8 mouse cellular contexts compared by ENCODE assay signal in genomic region chr19:5823266-5823839, GRCm38 (mm10). TPM values are rescaled to one million over a fixed set of nuclear protein-coding genes. Genes with fewer than 3 reads are reported as not detected.
A peak's percentile ranks its signal among the peaks of the same experiment; 100 is the strongest.
DNase-seq lines count a peak whose midpoint lies in the region; ATAC-seq and TF ChIP-seq lines count a peak whose summit lies in the region.

No protein-coding gene starts in this region.

- no peak overlapping the region for H3K9ac ChIP-seq in kidney, postnatal 0 days (ENCODE audit: low read depth, low read length)
- no peak overlapping the region for H3K9ac ChIP-seq in midbrain, embryonic 14.5 days (replicated peaks; ENCODE audit: low read length)

- no peak for ATAC-seq in kidney, postnatal 0 days (replicated peaks; ENCODE audit: low FRiP score, low read depth)
- ATAC-seq in midbrain, embryonic 14.5 days (ENCODE audit: low FRiP score, low TSS enrichment): no peak

- WGBS in forebrain, embryonic 10.5 days: 23% methylated on average over 9 of the region's 9 CpGs
- 20% methylated on average over 9 of the region's 9 CpGs for WGBS in kidney, postnatal 0 days
- WGBS in midbrain, embryonic 14.5 days: 16% methylated on average over 9 of the region's 9 CpGs

- peaks cover 36% of the 10 kb centered on the region for H3K36me3 ChIP-seq in E14TG2a.4 (ENCODE audit: insufficient read depth, low read length)
- H3K36me3 ChIP-seq in forebrain, embryonic 10.5 days (replicated peaks): no peaks in the 10 kb centered on the region
- H3K36me3 ChIP-seq in kidney, postnatal 0 days (ENCODE audit: insufficient read depth, low read length): 0 out of 2 replicates have a peak, but pooled peaks cover 10% of the 10 kb centered on the region
- H3K36me3 ChIP-seq in midbrain, embryonic 14.5 days (ENCODE audit: control insufficient read depth, insufficient read depth, low read length): no peaks in the 10 kb centered on the region

- H3K4me2 ChIP-seq in kidney, postnatal 0 days (ENCODE audit: low read length): 0 out of 2 replicates have a peak overlapping the region, but pooled peaks have one; percentile 7
- H3K4me2 ChIP-seq in midbrain, embryonic 14.5 days (ENCODE audit: low read length): peak overlapping the region; percentile 17; the same call in 1 of the 2 replicates

- H3K4me1 ChIP-seq in E14TG2a.4 (replicated peaks; ENCODE audit: low read depth, low read length): peaks cover 76% of the 10 kb centered on the region
- H3K4me1 ChIP-seq in forebrain, embryonic 10.5 days: peaks cover 48% of the 10 kb centered on the region
- peaks cover 27% of the 10 kb centered on the region for H3K4me1 ChIP-seq in kidney, postnatal 0 days (replicated peaks; ENCODE audit: insufficient read depth, low read length)
- 0 out of 2 replicates have a peak, but pooled peaks cover 5% of the 10 kb centered on the region for H3K4me1 ChIP-seq in midbrain, embryonic 14.5 days (ENCODE audit: control insufficient read depth, insufficient read depth, low read length)

- no peaks in the 10 kb centered on the region for H3K27me3 ChIP-seq in E14TG2a.4 (ENCODE audit: insufficient read depth, low read length)
- H3K27me3 ChIP-seq in forebrain, embryonic 10.5 days (ENCODE audit: poor library complexity, severe bottlenecking): peaks cover 19% of the 10 kb centered on the region
- no peaks in the 10 kb centered on the region for H3K27me3 ChIP-seq in kidney, postnatal 0 days (ENCODE audit: insufficient read depth, low read length)
- no peaks in the 10 kb centered on the region for H3K27me3 ChIP-seq in midbrain, embryonic 14.5 days (ENCODE audit: control insufficient read depth, insufficient read depth, low read length)

- DNase-seq in adrenal gland, postnatal 14 days: peak; percentile 67
- DNase-seq in adrenal gland, adult 18-20 months (ENCODE audit: low spot score in 2 of 2): no peak
- DNase-seq in forebrain, embryonic 10.5 days (ENCODE audit: extremely low spot score, low spot score): no peak
- DNase-seq in kidney, postnatal 0 days (ENCODE audit: low spot score): peak; percentile 92
- peak; percentile 67 for DNase-seq in midbrain, embryonic 14.5 days
- DNase-seq in layer of hippocampus, postnatal 25 days (ENCODE audit: extremely low spot score in 1 of 2, low spot score in 1 of 2): no peak
- no peak for DNase-seq in spleen, adult 18-20 months

- H3K9me3 ChIP-seq in E14TG2a.4 (ENCODE audit: low read length): no peaks in the 10 kb centered on the region
- H3K9me3 ChIP-seq in forebrain, embryonic 10.5 days: no peaks in the 10 kb centered on the region
- no peaks in the 10 kb centered on the region for H3K9me3 ChIP-seq in kidney, postnatal 0 days (replicated peaks; ENCODE audit: low read length)
- no peaks in the 10 kb centered on the region for H3K9me3 ChIP-seq in midbrain, embryonic 14.5 days (ENCODE audit: control insufficient read depth, low read length)

- peak overlapping the region; percentile 56; the same call in 1 of the 2 replicates for H3K27ac ChIP-seq in forebrain, embryonic 10.5 days
- H3K27ac ChIP-seq in kidney, postnatal 0 days: peak overlapping the region; percentile 58
- no peak overlapping the region for H3K27ac ChIP-seq in midbrain, embryonic 14.5 days (replicated peaks; ENCODE audit: low read depth, low read length)

- peak overlapping the region; percentile 53 for H3K4me3 ChIP-seq in E14TG2a.4 (replicated peaks; ENCODE audit: low read length)
- H3K4me3 ChIP-seq in forebrain, embryonic 10.5 days: peak overlapping the region; percentile 20; the same call in 1 of the 2 replicates
- H3K4me3 ChIP-seq in kidney, postnatal 0 days (replicated peaks; ENCODE audit: low read depth, low read length): no peak overlapping the region
- H3K4me3 ChIP-seq in midbrain, embryonic 14.5 days (replicated peaks; ENCODE audit: low read depth, low read length): no peak overlapping the region

- TF ChIP-seq CTCF in E14TG2a.4 (conservative IDR thresholded peaks at IDR 0.05; ENCODE audit: low read length): no peak
- TF ChIP-seq CTCF in kidney, postnatal 0 days (IDR thresholded peaks at IDR 0.05; ENCODE audit: low read depth): no peak

RNA-seq across cellular contexts. Expression of gene Frmd8, which starts 51.7 kb away (rescaled TPM):
- total RNA-seq in adrenal gland, postnatal 14 days (2021): 26.0 and 34.5 TPM in 2 replicates
- total RNA-seq in adrenal gland, adult 18-20 months (2021): 10 to 100 TPM; 21.1 to 42.8 TPM
- 36.9 and 40.6 TPM in 2 replicates for polyA plus RNA-seq in forebrain, embryonic 10.5 days (2016; fragmentation: Nextera tagmentation; extraction: Ambion mirVana)
- polyA plus RNA-seq in kidney, postnatal 0 days (2015; fragmentation: Nextera tagmentation; extraction: Ambion mirVana): 31.6 and 35.9 TPM in 2 replicates
- 8.3 and 12.2 TPM in 2 replicates for polyA plus RNA-seq in midbrain, embryonic 14.5 days (2014; fragmentation: Nextera tagmentation; extraction: Ambion mirVana)
- total RNA-seq in layer of hippocampus, postnatal 25 days (2021): 10 to 100 TPM; 15.6 to 15.8 TPM

RNA-seq across cellular contexts. Expression of gene Scyl1, which starts 52.1 kb away (rescaled TPM):
- 87.4 and 92.1 TPM in 2 replicates for total RNA-seq in adrenal gland, postnatal 14 days (2021)
- 100 to 1,000 TPM in 1 of 2 experiments, 10 to 100 TPM in 1; 92.3 to 105 TPM for total RNA-seq in adrenal gland, adult 18-20 months (2021)
- 63.4 and 64.6 TPM in 2 replicates for polyA plus RNA-seq in forebrain, embryonic 10.5 days (2016; fragmentation: Nextera tagmentation; extraction: Ambion mirVana)
- polyA plus RNA-seq in kidney, postnatal 0 days (2015; fragmentation: Nextera tagmentation; extraction: Ambion mirVana): 63.5 and 65.1 TPM in 2 replicates
- 73.5 and 78.2 TPM in 2 replicates for polyA plus RNA-seq in midbrain, embryonic 14.5 days (2014; fragmentation: Nextera tagmentation; extraction: Ambion mirVana)
- total RNA-seq in layer of hippocampus, postnatal 25 days (2021): 10 to 100 TPM; 68.6 to 71.8 TPM

RNA-seq across cellular contexts. Expression of gene Slc25a45, which starts 54.3 kb away (rescaled TPM):
- 14.7 and 16.5 TPM in 2 replicates for total RNA-seq in adrenal gland, postnatal 14 days (2021)
- 10 to 100 TPM in 1 of 2 experiments, 1 to 10 TPM in 1; 4.9 to 19.0 TPM for total RNA-seq in adrenal gland, adult 18-20 months (2021)
- polyA plus RNA-seq in forebrain, embryonic 10.5 days (2016; fragmentation: Nextera tagmentation; extraction: Ambion mirVana): 1.5 and 2.0 TPM in 2 replicates
- polyA plus RNA-seq in kidney, postnatal 0 days (2015; fragmentation: Nextera tagmentation; extraction: Ambion mirVana): 19.9 and 24.5 TPM in 2 replicates
- 0.73 and 1.2 TPM in 2 replicates for polyA plus RNA-seq in midbrain, embryonic 14.5 days (2014; fragmentation: Nextera tagmentation; extraction: Ambion mirVana)
- 1 to 10 TPM; 3.1 to 3.4 TPM for total RNA-seq in layer of hippocampus, postnatal 25 days (2021)

Comparison
In these comparisons a context has a peak if more than half of its experiments do, and no peak if none do; other contexts are left out.
1. DNase-seq: peak in adrenal gland, postnatal 14 days (single experiment), kidney, postnatal 0 days (single experiment) and midbrain, embryonic 14.5 days (single experiment); none in adrenal gland, adult 18-20 months (0 of 2), forebrain, embryonic 10.5 days (single experiment), layer of hippocampus, postnatal 25 days (0 of 2) and spleen, adult 18-20 months (0 of 2).
2. H3K4me3 ChIP-seq: peak in E14TG2a.4 (single experiment) and forebrain, embryonic 10.5 days (single experiment); none in kidney, postnatal 0 days (single experiment) and midbrain, embryonic 14.5 days (single experiment).